Mouse (Mus musculus) kidney, adult 2 months (tissue): ENCODE measurements around the gene Rhebl1.

Experiments used
- CTCF ChIP-seq: fragments of 200-500 bp; conservative IDR thresholded peaks from 2 replicates; pipeline ENCODE4 v1.5.1; 2011; ENCODE audit warnings: low read depth, mild to moderate bottlenecking, control low read depth, low read length, moderate library complexity, mixed read lengths; ENCODE audit not compliant: insufficient read depth, insufficient read length
- POLR2A ChIP-seq: fragments of 200-500 bp; IDR thresholded peaks from one replicate; pipeline ENCODE4 v1.6.1; 2011; ENCODE audit warnings: low read depth, low read length, control low read depth

DNA sequence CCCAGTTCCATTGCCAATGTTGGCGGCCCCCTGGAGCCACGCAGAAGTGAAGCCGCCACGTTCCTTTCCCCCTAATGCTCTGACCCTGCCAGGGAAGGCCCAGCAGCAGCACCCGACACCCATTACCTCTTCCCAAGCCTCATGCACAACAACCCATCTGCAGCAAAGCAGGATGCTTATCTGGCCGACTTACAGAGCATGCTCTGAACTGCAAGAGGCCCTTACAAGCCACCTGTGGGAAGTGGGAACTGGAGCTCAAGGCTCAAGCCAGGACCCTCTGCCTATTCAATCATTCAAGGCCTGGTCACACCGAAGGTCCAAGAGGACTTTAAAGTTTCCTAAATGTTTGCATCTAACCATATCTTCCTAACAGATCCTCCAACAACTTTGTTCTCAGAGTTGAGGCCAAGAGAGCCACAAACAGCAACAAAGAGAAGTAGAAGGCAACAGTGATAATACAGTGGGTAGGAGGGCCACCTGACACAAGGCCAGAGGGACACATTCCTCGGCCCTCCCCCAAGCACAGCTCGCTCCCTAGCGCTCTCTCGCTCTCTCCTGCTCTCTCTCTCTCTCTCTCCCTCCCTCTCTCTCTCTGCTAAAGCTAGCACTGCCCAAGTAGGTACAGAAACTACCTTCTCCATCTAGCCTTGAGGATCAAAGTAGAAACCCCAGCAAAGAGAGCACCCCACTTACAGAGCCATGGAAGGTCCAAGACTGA lies 25.8 kb downstream of the Rhebl1 start:
- TF ChIP-seq CTCF (no peak), POLR2A (no peak)
